Mouse (Mus musculus): ENCODE measurements at regions not wholly inside any gene's neighbourhood (a gene's known extent, or its start where the extent isn't known, plus 50 kb on each side); places are given as distances from the start of the nearest gene placed in this dataset.

DNA sequence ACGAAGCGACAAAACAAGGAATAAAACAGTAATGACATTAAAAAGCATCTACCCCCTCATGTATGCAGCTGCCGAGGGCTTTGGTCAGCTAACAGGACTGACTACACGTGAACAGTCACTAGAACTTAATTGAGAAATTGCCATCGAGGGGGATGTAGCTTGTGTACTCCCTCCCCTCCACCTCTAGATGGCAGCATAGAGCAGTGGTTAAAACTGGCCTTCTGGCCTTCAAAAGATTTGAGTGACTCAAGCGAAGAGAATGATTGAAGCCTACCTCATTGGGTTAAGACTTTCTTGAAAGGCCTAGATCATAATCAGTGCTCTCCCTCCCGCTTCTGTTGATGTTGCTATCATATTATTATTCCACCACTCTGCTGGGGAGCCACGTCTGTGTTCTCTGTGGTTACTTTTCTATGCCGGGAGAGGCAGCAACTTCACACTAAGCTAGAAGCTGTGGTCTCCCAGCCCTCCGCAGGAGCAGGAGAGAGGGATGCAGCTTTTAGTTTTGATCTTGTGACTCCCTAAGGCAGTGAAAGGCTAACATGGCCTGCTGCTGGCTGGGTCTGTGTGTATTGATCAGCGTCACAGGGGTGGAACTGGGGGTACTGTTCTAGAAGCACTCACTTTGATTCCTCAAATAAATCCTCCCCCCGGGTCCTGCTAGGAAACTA, 132.7 kb upstream of the Hs3st2 start:
- no peak overlapping the region for H3K9ac ChIP-seq (ENCODE audit: low read depth, low read length)
- H3K36me3 ChIP-seq (ENCODE audit: control insufficient read depth, insufficient read depth, low read length), result no peaks in the 10 kb centered on the region
- no peaks in the 10 kb centered on the region for H3K4me1 ChIP-seq (ENCODE audit: control insufficient read depth, insufficient read depth, low read depth, low read length)
- H3K4me2 ChIP-seq (ENCODE audit: low read length), result no peak overlapping the region
- H3K4me3 ChIP-seq (ENCODE audit: low read length), result no peak overlapping the region
- no peaks in the 10 kb centered on the region for H3K9me3 ChIP-seq (ENCODE audit: control insufficient read depth, low read length)
- no peak for ATAC-seq
- H3K27ac ChIP-seq (ENCODE audit: low read depth, low read length), result no peak overlapping the region
- H3K27me3 ChIP-seq (replicated peaks; ENCODE audit: control insufficient read depth, insufficient read depth, low read length), result no peaks in the 10 kb centered on the region
- 47% methylated on average over 12 of the region's 12 CpGs for WGBS

- Histone ChIP-seq H3K4me1 (ENCODE audit: control insufficient read depth, insufficient read depth, low read depth, low read length) (no peaks in the 10 kb centered on the region), H3K9ac (ENCODE audit: low read depth, low read length) (no peak overlapping the region), H3K27me3 (replicated peaks; ENCODE audit: control insufficient read depth, insufficient read depth, low read length) (no peaks in the 10 kb centered on the region), H3K9me3 (ENCODE audit: control insufficient read depth, low read length) (no peaks in the 10 kb centered on the region), H3K36me3 (ENCODE audit: control insufficient read depth, insufficient read depth, low read length) (no peaks in the 10 kb centered on the region), H3K27ac (ENCODE audit: low read depth, low read length) (no peak overlapping the region), H3K4me2 (ENCODE audit: low read length) (no peak overlapping the region), H3K4me3 (ENCODE audit: low read length) (no peak overlapping the region)
- ATAC-seq, result peak; percentile 50; the same call in 1 of the 2 replicates
- 81% methylated on average over 21 of the region's 21 CpGs for WGBS
Measured at GRCm38 (mm10) chr7:121259497-121260009, 132.1 kb upstream of the Hs3st2 start.

GRCm38 (mm10) chr7:121269358-121269757, 122.3 kb upstream of the Hs3st2 start:
- no peak for ATAC-seq

DNA sequence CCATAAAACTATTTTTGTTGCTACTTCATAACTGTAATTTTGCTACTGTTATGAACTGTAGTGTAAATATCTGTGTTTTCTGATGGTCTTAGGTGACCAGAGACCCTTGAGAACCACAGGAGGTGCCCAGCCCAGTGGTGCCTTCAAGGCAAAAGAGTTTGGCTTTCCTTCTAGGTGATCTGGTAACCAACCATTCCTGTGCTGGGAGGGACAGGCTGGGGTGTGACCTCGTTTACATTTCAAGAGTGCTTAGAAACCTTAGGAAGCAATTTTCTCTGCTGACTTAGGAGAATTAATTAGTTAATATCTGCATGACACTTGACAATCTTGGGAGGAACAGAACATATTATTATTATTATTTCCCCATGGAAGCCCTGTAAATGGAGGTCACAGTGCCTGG, 111.1 kb upstream of the Hs3st2 start:
- no peak overlapping the region for H3K4me3 ChIP-seq (ENCODE audit: low read length)
- no peaks in the 10 kb centered on the region for H3K9me3 ChIP-seq (ENCODE audit: control insufficient read depth, low read length)
- ATAC-seq, result no peak
- no peak overlapping the region for H3K27ac ChIP-seq (ENCODE audit: low read depth, low read length)
- no peaks in the 10 kb centered on the region for H3K36me3 ChIP-seq (ENCODE audit: control insufficient read depth, insufficient read depth, low read length)
- no peaks in the 10 kb centered on the region for H3K27me3 ChIP-seq (replicated peaks; ENCODE audit: control insufficient read depth, insufficient read depth, low read length)
- WGBS, result 44% methylated on average over 1 of the region's 1 CpGs
- no peak overlapping the region for H3K4me2 ChIP-seq (ENCODE audit: low read length)
- no peak overlapping the region for H3K9ac ChIP-seq (ENCODE audit: low read depth, low read length)
- H3K4me1 ChIP-seq (ENCODE audit: control insufficient read depth, insufficient read depth, low read depth, low read length), result no peaks in the 10 kb centered on the region

More at GRCm38 (mm10) chr7:121269358-121269757, 122.3 kb upstream of the Hs3st2 start:
- Histone ChIP-seq H3K27me3 (replicated peaks; ENCODE audit: control insufficient read depth, insufficient read depth, low read length) (no peaks in the 10 kb centered on the region), H3K36me3 (ENCODE audit: control insufficient read depth, insufficient read depth, low read length) (no peaks in the 10 kb centered on the region), H3K4me1 (ENCODE audit: control insufficient read depth, insufficient read depth, low read depth, low read length) (no peaks in the 10 kb centered on the region), H3K27ac (ENCODE audit: low read depth, low read length) (no peak overlapping the region), H3K4me3 (ENCODE audit: low read length) (no peak overlapping the region), H3K9me3 (ENCODE audit: control insufficient read depth, low read length) (no peaks in the 10 kb centered on the region), H3K4me2 (ENCODE audit: low read length) (no peak overlapping the region), H3K9ac (ENCODE audit: low read depth, low read length) (no peak overlapping the region)
- WGBS, result 80% methylated on average over 2 of the region's 2 CpGs

DNA sequence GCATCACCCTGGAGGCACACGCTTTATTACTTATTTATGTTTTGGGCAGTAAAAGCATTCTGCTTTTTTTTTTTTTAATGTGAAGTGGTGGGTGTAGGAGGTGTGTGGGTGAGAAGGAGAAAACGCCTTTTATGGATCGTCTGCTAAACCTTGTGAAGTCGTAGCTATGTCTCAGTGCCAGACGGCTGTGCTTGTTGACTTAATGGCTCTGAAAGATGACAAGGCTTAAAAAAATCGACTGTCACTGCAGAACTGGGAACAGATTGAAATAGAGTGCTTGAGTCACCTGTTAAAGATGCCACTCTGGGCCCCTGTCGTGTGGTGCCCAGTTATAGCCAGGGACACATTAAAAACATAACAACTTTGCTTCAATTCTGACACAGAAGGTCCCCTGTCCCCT, 109.5 kb upstream of the Hs3st2 start:
- Histone ChIP-seq H3K4me1 (ENCODE audit: control insufficient read depth, insufficient read depth, low read depth, low read length) (no peaks in the 10 kb centered on the region), H3K9me3 (ENCODE audit: control insufficient read depth, low read length) (no peaks in the 10 kb centered on the region), H3K4me2 (ENCODE audit: low read length) (no peak overlapping the region), H3K36me3 (ENCODE audit: control insufficient read depth, insufficient read depth, low read length) (no peaks in the 10 kb centered on the region), H3K4me3 (ENCODE audit: low read length) (no peak overlapping the region), H3K9ac (ENCODE audit: low read depth, low read length) (no peak overlapping the region), H3K27me3 (replicated peaks; ENCODE audit: control insufficient read depth, insufficient read depth, low read length) (no peaks in the 10 kb centered on the region), H3K27ac (ENCODE audit: low read depth, low read length) (no peak overlapping the region)
- 72% methylated on average over 7 of the region's 7 CpGs for WGBS
- no peak for ATAC-seq

- no peaks in the 10 kb centered on the region for H3K27me3 ChIP-seq (replicated peaks; ENCODE audit: control insufficient read depth, insufficient read depth, low read length)
- no peak overlapping the region for H3K27ac ChIP-seq (ENCODE audit: low read depth, low read length)
- H3K36me3 ChIP-seq (ENCODE audit: control insufficient read depth, insufficient read depth, low read length), result no peaks in the 10 kb centered on the region
- H3K4me3 ChIP-seq (ENCODE audit: low read length), result no peak overlapping the region
- 90% methylated on average over 16 of the region's 16 CpGs for WGBS
- no peak overlapping the region for H3K9ac ChIP-seq (ENCODE audit: low read depth, low read length)
- no peaks in the 10 kb centered on the region for H3K4me1 ChIP-seq (ENCODE audit: control insufficient read depth, insufficient read depth, low read depth, low read length)
- H3K9me3 ChIP-seq (ENCODE audit: control insufficient read depth, low read length), result no peaks in the 10 kb centered on the region; the same call in 1 of the 2 replicates
- no peak for ATAC-seq
- no peak overlapping the region for H3K4me2 ChIP-seq (ENCODE audit: low read length)
Measured at GRCm38 (mm10) chr7:121289737-121290136, 101.9 kb upstream of the Hs3st2 start.

DNA sequence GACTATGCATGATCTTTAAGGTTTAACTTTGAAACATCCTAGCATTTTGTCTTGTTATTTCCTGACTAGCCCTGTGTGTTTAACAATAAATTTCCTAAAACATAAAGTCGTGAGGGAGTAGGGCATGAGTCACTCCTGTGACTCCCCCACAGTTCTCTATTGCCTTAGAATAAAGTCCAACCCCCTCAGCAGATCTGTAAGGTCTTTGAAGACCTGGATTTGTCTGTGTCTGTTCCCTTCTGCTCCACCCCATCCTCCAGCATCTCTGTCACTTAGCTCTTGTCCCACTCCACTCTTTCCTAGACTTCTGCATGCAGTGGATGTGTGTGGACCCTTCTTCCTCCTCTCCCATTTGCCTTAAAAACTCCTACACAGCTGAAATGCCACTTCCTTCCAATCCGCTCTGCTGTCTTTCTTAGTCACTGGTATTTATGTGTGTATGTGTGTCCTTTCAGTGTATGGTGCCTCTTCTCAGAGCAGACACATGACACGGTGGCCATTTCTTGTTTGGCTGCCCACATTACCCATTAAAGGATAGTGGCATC, 95.4 kb upstream of the Hs3st2 start:
- Histone ChIP-seq H3K36me3 (ENCODE audit: control insufficient read depth, insufficient read depth, low read length) (no peaks in the 10 kb centered on the region), H3K9me3 (ENCODE audit: control insufficient read depth, low read length) (no peaks in the 10 kb centered on the region; the same call in 1 of the 2 replicates), H3K4me1 (ENCODE audit: control insufficient read depth, insufficient read depth, low read depth, low read length) (no peaks in the 10 kb centered on the region), H3K27me3 (replicated peaks; ENCODE audit: control insufficient read depth, insufficient read depth, low read length) (no peaks in the 10 kb centered on the region), H3K27ac (ENCODE audit: low read depth, low read length) (no peak overlapping the region), H3K4me3 (ENCODE audit: low read length) (no peak overlapping the region), H3K4me2 (ENCODE audit: low read length) (no peak overlapping the region), H3K9ac (ENCODE audit: low read depth, low read length) (no peak overlapping the region)
- WGBS, result 90% methylated on average over 3 of the region's 3 CpGs
- ATAC-seq, result no peak

GRCm38 (mm10) chr7:121312961-121313587, 78.6 kb upstream of the Hs3st2 start:
- H3K4me1 ChIP-seq (ENCODE audit: control insufficient read depth, insufficient read depth, low read depth, low read length), result peaks cover 4% of the 10 kb centered on the region
- no peaks in the 10 kb centered on the region for H3K36me3 ChIP-seq (ENCODE audit: control insufficient read depth, insufficient read depth, low read length)
- peak overlapping the region; percentile 47 for H3K9ac ChIP-seq (ENCODE audit: low read depth, low read length)
- ATAC-seq, result peak; percentile 68
- no peaks in the 10 kb centered on the region for H3K27me3 ChIP-seq (replicated peaks; ENCODE audit: control insufficient read depth, insufficient read depth, low read length)
- 6% methylated on average over 18 of the region's 19 CpGs for WGBS
- peak overlapping the region; percentile 42 for H3K4me2 ChIP-seq (ENCODE audit: low read length)
- no peaks in the 10 kb centered on the region for H3K9me3 ChIP-seq (ENCODE audit: control insufficient read depth, low read length)
- H3K4me3 ChIP-seq (ENCODE audit: low read length), result no peak overlapping the region
- H3K27ac ChIP-seq (ENCODE audit: low read depth, low read length), result no peak overlapping the region

- no peaks in the 10 kb centered on the region for H3K36me3 ChIP-seq (ENCODE audit: control insufficient read depth, insufficient read depth, low read length)
- H3K4me3 ChIP-seq (ENCODE audit: low read length), result no peak overlapping the region
- 80% methylated on average over 4 of the region's 4 CpGs for WGBS
- no peak overlapping the region for H3K9ac ChIP-seq (ENCODE audit: low read depth, low read length)
- H3K9me3 ChIP-seq (ENCODE audit: control insufficient read depth, low read length), result no peaks in the 10 kb centered on the region
- no peak for ATAC-seq
- no peaks in the 10 kb centered on the region for H3K27me3 ChIP-seq (replicated peaks; ENCODE audit: control insufficient read depth, insufficient read depth, low read length)
- H3K4me2 ChIP-seq (ENCODE audit: low read length), result no peak overlapping the region
- peaks cover 4% of the 10 kb centered on the region for H3K4me1 ChIP-seq (ENCODE audit: control insufficient read depth, insufficient read depth, low read depth, low read length)
- H3K27ac ChIP-seq (ENCODE audit: low read depth, low read length), result no peak overlapping the region
Measured at GRCm38 (mm10) chr7:121314521-121314920, 77.1 kb upstream of the Hs3st2 start.
